Mouse (Mus musculus): ENCODE measurements around the gene P2rx4. TPM values are rescaled to one million over a fixed set of nuclear protein-coding genes. Genes with fewer than 3 reads are reported as not detected.

P2rx4 gene
- polyA plus RNA-seq, 1 experiment from 2014 or later = 21.0 TPM

- 74% methylated on average over 8 of the region's 8 CpGs for WGBS
- DNase-seq (ENCODE audit: low spot score) (no peak), ATAC-seq (replicated peaks; ENCODE audit: low FRiP score, low TSS enrichment, low read depth) (no peak)
Measured at GRCm38 (mm10) chr5:122679881-122680280, 27.5 kb upstream of the P2rx4 start.

GRCm38 (mm10) chr5:122681276-122681675 is 26.1 kb upstream of the P2rx4 start:
- Histone ChIP-seq H3K27ac (ENCODE audit: low read depth) (no peak overlapping the region), H3K36me3 (ENCODE audit: control insufficient read depth, insufficient read depth, low read length) (no peaks in the 10 kb centered on the region), H3K4me2 (ENCODE audit: low read length) (no peak overlapping the region), H3K9ac (ENCODE audit: low read length) (no peak overlapping the region), H3K4me3 (ENCODE audit: low read depth, low read length) (no peak overlapping the region), H3K4me1 (replicated peaks; ENCODE audit: control insufficient read depth, insufficient read depth, low read length) (no peaks in the 10 kb centered on the region), H3K9me3 (ENCODE audit: control insufficient read depth, low read length) (no peaks in the 10 kb centered on the region), H3K27me3 (replicated peaks; ENCODE audit: control insufficient read depth, insufficient read depth, low read length) (no peaks in the 10 kb centered on the region)
- DNase-seq (ENCODE audit: low spot score) (no peak), ATAC-seq (replicated peaks; ENCODE audit: low FRiP score, low TSS enrichment, low read depth) (no peak)
- WGBS = 87% methylated on average over 12 of the region's 12 CpGs

More at GRCm38 (mm10) chr5:122679881-122680280, 27.5 kb upstream of the P2rx4 start:
- Histone ChIP-seq H3K4me2 (ENCODE audit: low read length) (no peak overlapping the region), H3K9me3 (ENCODE audit: control insufficient read depth, low read length) (no peaks in the 10 kb centered on the region), H3K36me3 (ENCODE audit: control insufficient read depth, insufficient read depth, low read length) (no peaks in the 10 kb centered on the region), H3K4me1 (replicated peaks; ENCODE audit: control insufficient read depth, insufficient read depth, low read length) (0 out of 2 replicates have a peak, but pooled peaks cover 3% of the 10 kb centered on the region), H3K4me3 (ENCODE audit: low read depth, low read length) (no peak overlapping the region), H3K27me3 (replicated peaks; ENCODE audit: control insufficient read depth, insufficient read depth, low read length) (no peaks in the 10 kb centered on the region), H3K9ac (ENCODE audit: low read length) (no peak overlapping the region), H3K27ac (ENCODE audit: low read depth) (no peak overlapping the region)

- H3K4me1 ChIP-seq (replicated peaks; ENCODE audit: control insufficient read depth, insufficient read depth, low read length) = no peaks in the 10 kb centered on the region
- H3K9me3 ChIP-seq (ENCODE audit: control insufficient read depth, low read length) = no peaks in the 10 kb centered on the region
- no peak overlapping the region for H3K9ac ChIP-seq (ENCODE audit: low read length)
- no peaks in the 10 kb centered on the region for H3K27me3 ChIP-seq (replicated peaks; ENCODE audit: control insufficient read depth, insufficient read depth, low read length)
- H3K4me3 ChIP-seq (ENCODE audit: low read depth, low read length) = no peak overlapping the region
- no peak overlapping the region for H3K27ac ChIP-seq (ENCODE audit: low read depth)
- ATAC-seq (replicated peaks; ENCODE audit: low FRiP score, low TSS enrichment, low read depth) = no peak
- 74% methylated on average over 10 of the region's 10 CpGs for WGBS
- H3K4me2 ChIP-seq (ENCODE audit: low read length) = no peak overlapping the region
- DNase-seq (ENCODE audit: low spot score) = no peak
- no peaks in the 10 kb centered on the region for H3K36me3 ChIP-seq (ENCODE audit: control insufficient read depth, insufficient read depth, low read length)
Measured at GRCm38 (mm10) chr5:122683926-122684325, 23.4 kb upstream of the P2rx4 start.

GRCm38 (mm10) chr5:122687391-122687790 is 20.0 kb upstream of the P2rx4 start:
- DNase-seq (ENCODE audit: low spot score) = no peak

GRCm38 (mm10) chr5:122689153-122689552 is 18.2 kb upstream of the P2rx4 start:
- no peak overlapping the region for H3K4me2 ChIP-seq (ENCODE audit: low read length)
- no peaks in the 10 kb centered on the region for H3K36me3 ChIP-seq (ENCODE audit: control insufficient read depth, insufficient read depth, low read length)
- ATAC-seq (replicated peaks; ENCODE audit: low FRiP score, low TSS enrichment, low read depth) = no peak
- H3K27me3 ChIP-seq (replicated peaks; ENCODE audit: control insufficient read depth, insufficient read depth, low read length) = no peaks in the 10 kb centered on the region
- no peak overlapping the region for H3K9ac ChIP-seq (ENCODE audit: low read length)
- 0 out of 2 replicates have a peak, but pooled peaks cover 3% of the 10 kb centered on the region for H3K4me1 ChIP-seq (replicated peaks; ENCODE audit: control insufficient read depth, insufficient read depth, low read length)
- no peak overlapping the region for H3K4me3 ChIP-seq (ENCODE audit: low read depth, low read length)
- 87% methylated on average over 7 of the region's 7 CpGs for WGBS
- no peaks in the 10 kb centered on the region for H3K9me3 ChIP-seq (ENCODE audit: control insufficient read depth, low read length)
- no peak for DNase-seq (ENCODE audit: low spot score)
- no peak overlapping the region for H3K27ac ChIP-seq (ENCODE audit: low read depth)

More at GRCm38 (mm10) chr5:122687391-122687790, 20.0 kb upstream of the P2rx4 start:
- Histone ChIP-seq H3K27ac (ENCODE audit: low read depth) (no peak overlapping the region), H3K9ac (ENCODE audit: low read length) (no peak overlapping the region), H3K4me2 (ENCODE audit: low read length) (no peak overlapping the region), H3K27me3 (replicated peaks; ENCODE audit: control insufficient read depth, insufficient read depth, low read length) (no peaks in the 10 kb centered on the region), H3K4me3 (ENCODE audit: low read depth, low read length) (no peak overlapping the region), H3K36me3 (ENCODE audit: control insufficient read depth, insufficient read depth, low read length) (no peaks in the 10 kb centered on the region), H3K9me3 (ENCODE audit: control insufficient read depth, low read length) (no peaks in the 10 kb centered on the region), H3K4me1 (replicated peaks; ENCODE audit: control insufficient read depth, insufficient read depth, low read length) (no peaks in the 10 kb centered on the region)
- 81% methylated on average over 4 of the region's 4 CpGs for WGBS
- ATAC-seq (replicated peaks; ENCODE audit: low FRiP score, low TSS enrichment, low read depth) = no peak

GRCm38 (mm10) chr5:122690486-122690885 is 16.9 kb upstream of the P2rx4 start:
- ATAC-seq (replicated peaks; ENCODE audit: low FRiP score, low TSS enrichment, low read depth) (no peak), DNase-seq (ENCODE audit: low spot score) (no peak)
- Histone ChIP-seq H3K4me3 (ENCODE audit: low read depth, low read length) (no peak overlapping the region), H3K9me3 (ENCODE audit: control insufficient read depth, low read length) (no peaks in the 10 kb centered on the region), H3K9ac (ENCODE audit: low read length) (no peak overlapping the region), H3K27me3 (replicated peaks; ENCODE audit: control insufficient read depth, insufficient read depth, low read length) (no peaks in the 10 kb centered on the region), H3K4me1 (replicated peaks; ENCODE audit: control insufficient read depth, insufficient read depth, low read length) (0 out of 2 replicates have a peak, but pooled peaks cover 3% of the 10 kb centered on the region), H3K4me2 (ENCODE audit: low read length) (no peak overlapping the region), H3K27ac (ENCODE audit: low read depth) (no peak overlapping the region), H3K36me3 (ENCODE audit: control insufficient read depth, insufficient read depth, low read length) (no peaks in the 10 kb centered on the region)
- 61% methylated on average over 6 of the region's 6 CpGs for WGBS

GRCm38 (mm10) chr5:122693431-122694207 is 13.7 kb upstream of the P2rx4 start:
- ATAC-seq (replicated peaks; ENCODE audit: low FRiP score, low TSS enrichment, low read depth) (0 out of 2 replicates have a peak, but pooled peaks have one; percentile 40), DNase-seq (ENCODE audit: low spot score) (no peak)
- no peaks in the 10 kb centered on the region for H3K36me3 ChIP-seq (ENCODE audit: control insufficient read depth, insufficient read depth, low read length)
- no peaks in the 10 kb centered on the region for H3K27me3 ChIP-seq (replicated peaks; ENCODE audit: control insufficient read depth, insufficient read depth, low read length)
- no peak overlapping the region for H3K4me3 ChIP-seq (ENCODE audit: low read depth, low read length)
- no peak overlapping the region for H3K27ac ChIP-seq (ENCODE audit: low read depth)
- H3K4me1 ChIP-seq (replicated peaks; ENCODE audit: control insufficient read depth, insufficient read depth, low read length) = 0 out of 2 replicates have a peak, but pooled peaks cover 6% of the 10 kb centered on the region
- H3K9ac ChIP-seq (ENCODE audit: low read length) = no peak overlapping the region
- H3K4me2 ChIP-seq (ENCODE audit: low read length) = no peak overlapping the region
- WGBS = 43% methylated on average over 13 of the region's 13 CpGs
- no peaks in the 10 kb centered on the region for H3K9me3 ChIP-seq (ENCODE audit: control insufficient read depth, low read length)

- DNase-seq (ENCODE audit: low spot score) = no peak
- Histone ChIP-seq H3K4me1 (replicated peaks; ENCODE audit: control insufficient read depth, insufficient read depth, low read length) (0 out of 2 replicates have a peak, but pooled peaks cover 12% of the 10 kb centered on the region), H3K9ac (ENCODE audit: low read length) (no peak overlapping the region), H3K27ac (ENCODE audit: low read depth) (no peak overlapping the region), H3K27me3 (replicated peaks; ENCODE audit: control insufficient read depth, insufficient read depth, low read length) (no peaks in the 10 kb centered on the region), H3K4me2 (ENCODE audit: low read length) (no peak overlapping the region), H3K9me3 (ENCODE audit: control insufficient read depth, low read length) (no peaks in the 10 kb centered on the region), H3K4me3 (ENCODE audit: low read depth, low read length) (no peak overlapping the region), H3K36me3 (ENCODE audit: control insufficient read depth, insufficient read depth, low read length) (no peaks in the 10 kb centered on the region)
- 68% methylated on average over 8 of the region's 8 CpGs for WGBS
- no peak for ATAC-seq (replicated peaks; ENCODE audit: low FRiP score, low TSS enrichment, low read depth)
Measured at GRCm38 (mm10) chr5:122695516-122695915, 11.8 kb upstream of the P2rx4 start.
